13 mouse cellular contexts compared by ENCODE assay signal in genomic region chr13:45509366-45509765, GRCm38 (mm10). TPM values are rescaled to one million over a fixed set of nuclear protein-coding genes. Genes with fewer than 3 reads are reported as not detected.
DNase-seq lines count a peak whose midpoint lies in the region; ATAC-seq and TF ChIP-seq lines count a peak whose summit lies in the region.
"Had no signal": no experiment of that assay in that cellular context is flagged by ENCODE, and none has a peak within 500 bp of the region (broad histone marks: within the 10 kb centered on the region; RNA-seq: fewer than 3 reads in every experiment).

No protein-coding gene starts in this region.

- TF ChIP-seq EP300 in heart, postnatal 0 days (IDR thresholded peaks at IDR 0.05; ENCODE audit: low read depth): no peak

- peaks cover 2% of the 10 kb centered on the region; the same call in 1 of the 2 replicates for H3K36me3 ChIP-seq in heart, embryonic 14.5 days (ENCODE audit: control insufficient read depth, insufficient read depth, low read length)
- H3K36me3 ChIP-seq in lung, embryonic 14.5 days (ENCODE audit: insufficient read depth): no peaks in the 10 kb centered on the region
- H3K36me3 ChIP-seq in heart, postnatal 0 days (replicated peaks; ENCODE audit: control insufficient read depth, insufficient read depth, low read length): no peaks in the 10 kb centered on the region
- no peaks in the 10 kb centered on the region for H3K36me3 ChIP-seq in neural tube, embryonic 15.5 days
- H3K36me3 ChIP-seq: hindbrain, embryonic 12.5 days; stomach, embryonic 15.5 days had no signal

- peaks cover 38 to 56% of the 10 kb centered on the region in 2 experiments for H3K4me1 ChIP-seq in heart, embryonic 14.5 days (ENCODE audit: control insufficient read depth in 2 of 2, insufficient read depth in 2 of 2, low read length in 2 of 2)
- H3K4me1 ChIP-seq in lung, embryonic 14.5 days (ENCODE audit: insufficient read depth): peaks cover 24% of the 10 kb centered on the region
- peaks cover 44% of the 10 kb centered on the region for H3K4me1 ChIP-seq in heart, postnatal 0 days (ENCODE audit: control insufficient read depth, insufficient read depth)
- H3K4me1 ChIP-seq in neural tube, embryonic 15.5 days: peaks cover 30% of the 10 kb centered on the region

- peak overlapping the region; percentile 89 for H3K9ac ChIP-seq in heart, embryonic 14.5 days (ENCODE audit: low read length)
- H3K9ac ChIP-seq in lung, embryonic 14.5 days: no peak overlapping the region
- peak overlapping the region; percentile 79 for H3K9ac ChIP-seq in heart, postnatal 0 days (replicated peaks; ENCODE audit: low read depth, low read length)
- no peak overlapping the region for H3K9ac ChIP-seq in neural tube, embryonic 15.5 days (replicated peaks)
- H3K9ac ChIP-seq: hindbrain, embryonic 12.5 days had no signal

- intact Hi-C loops in heart, postnatal 36 days (cut with DNase I): no loop called here

- no peaks in the 10 kb centered on the region for H3K9me3 ChIP-seq in heart, embryonic 14.5 days (ENCODE audit: control insufficient read depth, low read length)
- no peaks in the 10 kb centered on the region for H3K9me3 ChIP-seq in lung, embryonic 14.5 days (ENCODE audit: low read depth, low read length)
- H3K9me3 ChIP-seq in heart, postnatal 0 days (replicated peaks; ENCODE audit: control insufficient read depth, low read length): no peaks in the 10 kb centered on the region
- no peaks in the 10 kb centered on the region for H3K9me3 ChIP-seq in neural tube, embryonic 15.5 days (replicated peaks)
- H3K9me3 ChIP-seq: hindbrain, embryonic 12.5 days; stomach, embryonic 15.5 days had no signal

- peak overlapping the region in 1 of 2 experiments; percentile 67; a peak in 2 of 4 replicates for H3K4me3 ChIP-seq in heart, embryonic 14.5 days (ENCODE audit: control insufficient read depth in 1 of 2, insufficient read depth in 1 of 2, low read depth in 1 of 2, low read length in 2 of 2)
- 0 out of 2 replicates have a peak overlapping the region, but pooled peaks have one; percentile 60 for H3K4me3 ChIP-seq in lung, embryonic 14.5 days (ENCODE audit: low read depth, low read length)
- H3K4me3 ChIP-seq in heart, postnatal 0 days (ENCODE audit: low read depth, low read length): peak overlapping the region; percentile 57
- no peak overlapping the region for H3K4me3 ChIP-seq in neural tube, embryonic 15.5 days (replicated peaks)

- no peak for ATAC-seq in heart, embryonic 14.5 days (ENCODE audit: insufficient number of reproducible peaks, insufficient read depth, low FRiP score, low read depth)
- no peak for ATAC-seq in lung, embryonic 14.5 days (ENCODE audit: insufficient read depth)
- no peak for ATAC-seq in heart, postnatal 0 days (ENCODE audit: insufficient read depth, low read depth)
- no peak for ATAC-seq in neural tube, embryonic 15.5 days (ENCODE audit: low FRiP score)
- ATAC-seq: CD4-positive, CD25-positive, alpha-beta regulatory T cell, adult 4 months had no signal

- DNase-seq in heart, postnatal 36 days: no peak
- no peak for DNase-seq in lung, embryonic 14.5 days
- DNase-seq in lung, postnatal 25 days (ENCODE audit: low spot score): no peak
- no peak for DNase-seq in heart, postnatal 0 days (ENCODE audit: low spot score)
- DNase-seq in embryo, embryonic 9.5 days (ENCODE audit: extremely low spot score): no peak
- DNase-seq: layer of hippocampus, postnatal 36 days; right cerebral cortex, postnatal 4 days; thymus, postnatal 25 days had no signal

- peak overlapping the region; percentile 83 for H3K4me2 ChIP-seq in heart, embryonic 14.5 days (ENCODE audit: low read length)
- H3K4me2 ChIP-seq in lung, embryonic 14.5 days: peak overlapping the region; percentile 98
- H3K4me2 ChIP-seq in heart, postnatal 0 days (ENCODE audit: low read depth, low read length): peak overlapping the region; percentile 89
- peak overlapping the region; percentile 74 for H3K4me2 ChIP-seq in neural tube, embryonic 15.5 days

- WGBS in heart, embryonic 14.5 days: 55% methylated on average over 6 of the region's 6 CpGs
- 65% methylated on average over 6 of the region's 6 CpGs for WGBS in lung, embryonic 14.5 days
- WGBS in heart, postnatal 0 days: 52% methylated on average over 6 of the region's 6 CpGs
- WGBS in neural tube, embryonic 15.5 days: 58% methylated on average over 6 of the region's 6 CpGs

- H3K27me3 ChIP-seq in heart, embryonic 14.5 days (ENCODE audit: control insufficient read depth, insufficient read depth, low read length): no peaks in the 10 kb centered on the region
- no peaks in the 10 kb centered on the region for H3K27me3 ChIP-seq in lung, embryonic 14.5 days (ENCODE audit: insufficient read depth, low read length)
- H3K27me3 ChIP-seq in heart, postnatal 0 days (ENCODE audit: control insufficient read depth, insufficient read depth, low read length): no peaks in the 10 kb centered on the region
- H3K27me3 ChIP-seq in neural tube, embryonic 15.5 days (replicated peaks): no peaks in the 10 kb centered on the region
- H3K27me3 ChIP-seq: stomach, embryonic 15.5 days had no signal

- TF ChIP-seq CTCF in lung, embryonic 14.5 days (IDR thresholded peaks at IDR 0.05; ENCODE audit: low read depth): no peak
- TF ChIP-seq CTCF in heart, postnatal 0 days (IDR thresholded peaks at IDR 0.05; ENCODE audit: low read depth): no peak

- H3K27ac ChIP-seq in heart, embryonic 14.5 days (replicated peaks in 1 of 2; ENCODE audit: control insufficient read depth in 1 of 2, insufficient read depth in 1 of 2, low read depth in 2 of 2, low read length in 2 of 2): no peak overlapping the region; a peak in 1 of 4 replicates
- H3K27ac ChIP-seq in lung, embryonic 14.5 days (ENCODE audit: low read depth): 0 out of 2 replicates have a peak overlapping the region, but pooled peaks have one; percentile 20
- H3K27ac ChIP-seq in heart, postnatal 0 days (ENCODE audit: low read depth): 0 out of 2 replicates have a peak overlapping the region, but pooled peaks have one; percentile 4
- no peak overlapping the region for H3K27ac ChIP-seq in neural tube, embryonic 15.5 days (replicated peaks)
- H3K27ac ChIP-seq: hindbrain, embryonic 12.5 days had no signal

RNA-seq across cellular contexts. Expression of gene Gmpr, which starts 2.1 kb away (rescaled TPM):
- polyA plus RNA-seq in heart, embryonic 14.5 days (2014; fragmentation: Nextera tagmentation; extraction: Ambion mirVana): 202 and 210 TPM in 2 replicates
- 100 to 1,000 TPM; 174 to 188 TPM for total RNA-seq in heart, postnatal 36 days (2021)
- polyA plus RNA-seq in lung, embryonic 14.5 days (2014; fragmentation: Nextera tagmentation; extraction: Ambion mirVana): 22.9 and 25.3 TPM in 2 replicates
- total RNA-seq in heart, postnatal 0 days (2014; rRNA removed; ENCODE audit: low replicate concordance): 195 TPM in 2 replicates
- 282 and 284 TPM in 2 replicates for polyA plus RNA-seq in heart, postnatal 0 days (2015; fragmentation: Nextera tagmentation; extraction: Ambion mirVana)
- polyA plus RNA-seq in neural tube, embryonic 15.5 days (2015; fragmentation: Nextera tagmentation; extraction: Ambion mirVana): 49.8 and 64.3 TPM in 2 replicates

Comparison
In these comparisons a context has a peak if more than half of its experiments do, and no peak if none do; other contexts are left out.
1. H3K27ac ChIP-seq: peak in lung, embryonic 14.5 days (single experiment) and heart, postnatal 0 days (single experiment); none in heart, embryonic 14.5 days (0 of 2) and neural tube, embryonic 15.5 days (single experiment).
2. H3K9ac ChIP-seq: peak in heart, embryonic 14.5 days (single experiment) and heart, postnatal 0 days (single experiment); none in lung, embryonic 14.5 days (single experiment) and neural tube, embryonic 15.5 days (single experiment).
3. Peak in every context shown above with its lines, with median percentiles within 50 percentile points of each other: H3K4me2 ChIP-seq.